Mouse (Mus musculus) testis, postnatal 14 days (tissue): ENCODE results near the gene Aaas.
A peak's percentile ranks its signal among the peaks of the same experiment; 100 is the strongest.
"Not testable (repeated sequence)": the region's sequence is repeated elsewhere in the genome, so short reads cannot be mapped to it uniquely, and the experiment has no call there.

ENCODE experiments used
- DNase-seq: peaks from one replicate; pipeline ENCODE4 v3.0.0; 2021; ENCODE audit warnings: low spot score

Aaas gene

DNA sequence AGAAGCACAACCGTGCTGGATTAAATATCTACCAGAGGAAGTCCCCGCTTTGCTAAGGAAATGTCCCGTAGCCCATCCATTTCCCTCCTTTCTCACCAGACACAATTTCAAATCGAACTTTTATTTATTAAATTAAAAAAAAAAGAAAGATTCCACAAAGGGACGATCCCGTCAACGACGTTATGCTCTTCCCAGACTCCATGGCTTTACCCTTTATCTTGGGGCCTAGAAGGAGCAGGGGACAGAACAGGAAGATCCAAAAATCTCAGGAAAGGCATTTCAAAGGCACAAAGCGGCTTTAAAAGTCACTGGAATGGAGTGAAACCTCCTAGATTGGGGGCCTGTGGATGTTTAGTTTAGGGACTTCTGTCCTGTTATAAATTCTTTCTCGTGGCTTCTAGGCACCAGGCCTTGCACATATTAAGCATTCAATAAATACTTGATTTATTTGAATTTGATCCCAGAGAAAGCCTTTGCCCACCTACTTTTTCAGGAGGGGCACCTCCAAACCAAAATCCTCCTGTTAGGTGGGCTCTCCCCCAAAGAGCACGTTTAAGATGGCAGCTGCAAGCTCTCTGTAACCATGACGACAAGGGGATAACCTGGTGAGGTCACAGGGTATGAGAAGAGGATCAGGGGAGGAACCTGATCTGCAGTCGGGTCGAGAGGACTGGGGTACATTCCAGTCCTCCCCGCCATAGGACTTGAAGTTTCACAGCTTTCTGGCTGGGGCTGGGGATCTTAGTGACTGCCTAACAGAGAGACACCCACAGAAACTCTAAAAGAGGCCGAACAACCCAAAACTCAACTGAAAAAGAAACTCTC is 6.1 kb upstream of the Aaas start:
- no peak for DNase-seq

DNA sequence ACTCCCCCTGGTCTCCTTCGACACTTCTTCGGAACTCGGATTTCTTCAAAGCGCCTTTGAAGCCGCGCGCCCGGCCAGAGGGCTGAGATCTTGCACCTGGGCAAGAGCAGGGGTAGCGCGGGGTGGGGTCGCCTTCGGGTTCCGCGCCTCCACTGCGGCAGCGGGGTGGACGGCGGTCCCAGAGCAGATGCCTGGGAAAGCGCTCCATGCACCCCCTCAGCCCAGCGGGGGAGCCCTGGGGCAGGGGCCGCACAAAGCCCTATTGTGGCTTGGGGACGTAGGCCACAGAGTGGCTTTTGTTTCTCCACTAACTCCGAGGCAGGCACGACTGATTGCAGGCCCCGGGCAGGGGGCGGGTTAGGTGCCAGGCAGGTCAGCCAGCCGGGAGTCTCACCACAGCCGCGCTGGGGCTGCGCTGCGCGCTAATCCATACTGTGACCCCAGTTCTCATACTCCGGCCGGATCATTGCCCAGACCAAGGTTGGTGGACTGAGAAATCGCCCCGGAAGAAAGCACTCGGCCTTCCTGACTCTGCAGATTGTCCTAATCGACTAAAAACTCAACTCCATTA is 5.4 kb upstream of the Aaas start:
- peak; percentile 44 for DNase-seq

DNA sequence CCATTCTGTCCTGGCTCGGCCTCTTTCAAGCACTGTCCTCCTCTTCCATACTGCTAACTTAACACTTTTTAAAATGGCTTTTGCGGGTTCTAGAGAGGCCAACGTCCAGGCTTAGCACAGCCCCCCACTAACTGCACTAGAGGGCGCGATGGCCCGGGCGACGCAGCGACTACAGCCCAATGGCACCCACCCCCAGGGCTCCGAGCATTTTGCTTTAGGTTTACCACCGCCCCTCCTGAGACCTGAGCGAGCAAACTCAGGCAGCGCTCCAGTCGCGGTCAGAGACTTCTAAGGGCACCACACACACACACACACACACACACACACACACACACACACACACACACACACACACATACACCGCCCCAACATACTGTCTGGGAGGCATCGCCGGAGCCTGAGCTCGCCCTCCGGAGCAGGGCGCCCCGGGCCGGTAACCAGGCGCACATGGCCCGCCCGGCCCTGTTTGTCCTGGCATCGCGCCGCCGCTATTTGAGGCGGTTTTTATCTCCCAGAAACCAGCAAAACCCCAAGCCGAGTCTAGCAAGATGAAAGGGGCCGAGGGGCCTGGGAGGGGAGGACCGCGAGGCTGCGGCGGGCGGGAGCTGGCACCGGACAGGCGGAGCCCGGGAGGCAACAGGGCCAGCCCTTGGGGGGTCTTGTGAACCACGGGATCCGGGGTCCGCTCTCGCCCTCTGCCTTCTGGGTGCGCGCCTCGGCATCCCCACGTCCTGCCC is 4.7 kb upstream of the Aaas start:
- peak; percentile 42 for DNase-seq

DNA sequence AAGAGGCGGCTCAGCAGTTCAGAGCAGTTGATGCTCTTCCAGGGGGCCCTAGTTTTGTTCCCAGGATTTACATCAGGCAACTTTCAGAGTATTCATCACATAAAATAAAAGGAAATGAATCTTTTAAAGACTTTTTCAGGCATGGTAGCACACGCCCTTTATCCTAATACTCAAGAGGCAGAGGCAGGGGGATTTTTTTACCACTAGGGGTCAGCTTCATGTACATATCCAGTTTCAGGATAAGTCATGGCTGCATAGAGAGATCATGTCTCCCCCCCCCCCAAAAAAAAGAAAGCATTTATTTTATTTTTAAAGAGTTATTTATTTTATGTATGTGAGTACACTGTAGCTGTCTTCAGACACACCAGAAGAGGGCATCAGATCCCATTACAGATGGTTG is 3.4 kb upstream of the Aaas start:
- no peak for DNase-seq

DNA sequence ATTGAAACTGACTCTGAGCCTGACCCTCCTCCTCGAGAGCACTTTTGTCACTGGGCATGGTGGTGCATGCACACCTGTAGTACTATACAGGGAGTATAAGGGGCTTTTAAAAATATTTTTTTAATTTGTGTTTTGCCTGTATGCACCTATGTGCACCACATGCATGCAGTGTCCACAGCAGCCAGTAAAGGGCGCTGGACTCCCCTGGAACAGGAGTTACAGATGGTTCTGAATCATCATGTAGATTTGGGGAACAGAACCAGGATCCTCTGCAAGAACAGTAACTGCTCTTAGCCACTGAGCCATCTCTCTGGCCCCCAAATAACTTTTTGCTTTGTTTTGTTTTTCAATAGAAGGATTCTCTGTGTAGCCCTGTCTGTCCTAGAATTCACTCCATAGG is 1.6 kb upstream of the Aaas start:
- no peak for DNase-seq

DNA sequence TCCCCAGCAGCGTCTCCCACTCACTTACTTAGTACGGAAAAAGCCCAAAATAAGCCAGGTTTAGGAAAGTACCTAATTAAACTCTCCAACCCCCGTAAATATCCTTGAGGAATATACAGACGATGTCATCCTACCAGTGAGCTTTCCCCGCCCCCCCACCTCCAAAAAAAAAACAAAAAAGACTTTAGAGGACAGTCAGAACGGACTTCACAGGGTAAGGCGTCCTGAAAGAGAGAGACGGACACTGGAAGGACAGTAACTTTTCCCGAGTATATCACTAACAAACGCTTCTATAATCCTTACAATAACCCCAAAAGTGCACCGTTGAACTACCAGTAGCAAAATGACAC is 346 bp upstream of the Aaas start:
- DNase-seq = no peak

DNA sequence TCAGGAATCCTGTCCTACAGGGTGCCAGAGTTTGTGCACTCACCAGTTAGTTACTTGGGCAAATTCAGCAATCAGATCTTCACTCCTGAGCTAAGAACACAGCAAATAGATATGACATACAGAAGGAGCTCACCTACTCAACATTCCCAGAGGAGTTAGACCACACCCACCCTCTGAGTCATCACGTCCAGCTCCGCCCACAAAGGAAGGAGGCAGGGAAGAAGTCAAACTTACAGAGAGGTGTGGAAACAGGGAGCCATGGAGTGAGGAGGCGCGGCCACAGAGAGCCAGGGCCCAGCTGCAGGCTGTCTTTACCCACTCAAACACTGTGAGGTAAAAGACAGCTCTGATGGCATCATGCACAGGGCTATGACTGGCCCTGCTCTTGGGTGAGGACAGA is 4.1 kb downstream of the Aaas start:
- DNase-seq = no peak

DNA sequence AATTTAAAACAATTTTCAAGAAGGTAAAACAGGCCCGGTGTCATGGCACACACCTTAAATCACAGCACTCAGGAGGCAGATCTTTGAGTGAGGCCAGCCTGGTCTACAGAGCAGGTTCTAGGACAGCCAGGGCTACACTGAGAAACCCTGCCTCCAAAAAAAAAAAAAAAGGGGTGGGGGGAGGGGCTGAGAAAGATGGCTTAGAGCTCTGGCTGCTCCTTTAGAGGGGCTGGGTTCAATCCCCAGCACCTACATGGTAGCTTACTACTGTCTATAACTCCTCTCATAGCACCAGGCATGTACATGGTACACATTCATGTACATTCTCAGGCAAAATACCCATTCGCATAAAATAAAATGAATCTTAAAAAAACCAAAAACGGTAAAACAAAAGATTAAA is 6.1 kb downstream of the Aaas start:
- no peak for DNase-seq

DNA sequence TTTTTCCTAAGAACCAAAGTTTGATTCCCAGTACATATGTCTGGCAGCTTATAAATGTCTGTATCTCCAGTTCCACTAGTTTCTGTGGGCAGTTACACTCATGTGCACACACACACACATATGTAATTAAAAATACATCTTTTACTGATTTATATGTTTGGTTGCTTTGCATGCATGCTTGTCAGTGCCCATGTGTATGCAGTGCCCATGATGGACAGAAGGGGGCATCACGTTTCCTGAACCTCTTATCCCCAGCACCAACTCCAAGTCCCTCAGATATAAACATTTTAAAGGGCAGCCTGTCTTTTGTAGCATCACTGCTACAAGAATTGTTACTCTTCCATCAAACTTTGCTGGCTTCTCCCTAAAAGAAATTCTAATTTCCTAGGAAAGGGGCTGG is 9.0 kb downstream of the Aaas start:
- DNase-seq = no peak

DNA sequence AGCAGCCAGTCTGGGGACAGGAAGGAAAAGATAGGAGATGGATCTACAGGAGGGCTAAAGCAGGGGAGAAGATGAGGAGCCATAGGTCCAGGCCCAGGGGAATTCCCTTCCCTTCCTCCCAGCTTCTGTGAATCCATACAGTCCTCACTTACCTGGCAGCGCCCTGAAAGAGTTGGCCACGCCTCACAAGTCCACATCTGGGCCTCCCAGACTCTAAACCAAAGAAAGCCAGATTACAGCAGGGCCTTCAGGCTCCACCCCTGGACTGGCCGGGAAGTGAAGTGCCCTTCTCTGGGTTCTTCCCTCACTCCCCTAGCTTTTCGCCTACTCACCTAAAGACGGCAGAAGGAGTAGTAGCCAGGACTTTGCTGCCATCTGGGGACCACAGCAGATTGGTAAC is 11.0 kb downstream of the Aaas start:
- DNase-seq = no peak

DNA sequence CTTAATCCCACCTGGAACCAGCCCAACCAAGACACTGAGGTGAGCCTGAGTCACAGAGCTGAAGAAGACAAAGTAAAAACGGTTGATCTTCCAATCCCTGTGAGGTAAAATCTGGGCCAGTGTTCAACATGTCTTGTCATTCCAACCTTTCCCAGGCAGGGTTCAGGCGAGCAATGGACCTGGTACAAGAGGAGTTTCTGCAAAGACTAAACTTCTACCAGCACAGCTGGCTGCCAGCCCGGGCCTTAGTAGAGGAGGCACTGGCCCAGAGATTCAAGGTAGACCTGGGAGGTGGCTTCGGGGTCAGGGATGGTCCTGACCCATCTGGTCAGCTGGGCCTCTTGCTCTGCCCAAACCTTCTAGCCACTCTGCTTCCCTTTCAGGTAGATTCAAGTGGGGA is 13.6 kb downstream of the Aaas start:
- DNase-seq = no peak

DNA sequence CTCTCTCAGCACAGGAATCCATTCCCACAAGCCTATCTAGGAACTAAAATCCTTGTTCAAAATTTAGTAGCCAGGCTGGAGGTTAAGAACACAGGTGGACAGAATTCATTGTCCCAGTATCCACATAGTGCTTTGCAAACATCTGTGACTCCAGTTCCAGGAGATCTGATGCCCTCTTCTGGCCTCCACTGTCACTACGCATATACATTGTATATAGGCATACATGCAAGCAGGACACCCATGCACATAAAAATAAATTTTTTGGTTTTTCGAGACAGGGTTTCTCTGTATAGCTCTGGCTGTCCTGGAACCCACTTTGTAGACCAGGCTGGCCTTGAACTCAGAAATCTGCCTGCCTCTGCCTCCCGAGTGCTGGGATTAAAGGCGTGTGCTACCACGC is 14.6 kb downstream of the Aaas start:
- DNase-seq = not testable (repeated sequence)

DNA sequence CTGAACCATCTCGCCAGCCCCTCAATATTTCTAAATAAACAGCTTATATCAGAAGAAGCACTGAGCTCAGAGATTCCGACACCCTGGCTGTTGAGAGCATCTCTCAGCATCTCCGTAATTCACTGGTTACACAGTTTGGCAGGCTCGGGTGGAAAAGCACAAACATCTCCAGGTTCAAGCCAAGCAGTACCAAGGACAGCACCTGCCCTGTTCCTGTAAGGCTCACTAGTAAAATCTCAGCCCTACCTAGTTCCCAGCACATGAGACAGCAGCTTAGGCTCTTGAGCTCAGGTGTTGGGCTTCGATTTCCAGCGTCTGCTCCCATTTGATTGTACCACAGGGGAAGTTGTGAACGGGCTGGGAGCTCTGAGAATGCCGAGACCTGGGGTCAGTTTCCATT is 15.3 kb downstream of the Aaas start:
- no peak for DNase-seq

DNA sequence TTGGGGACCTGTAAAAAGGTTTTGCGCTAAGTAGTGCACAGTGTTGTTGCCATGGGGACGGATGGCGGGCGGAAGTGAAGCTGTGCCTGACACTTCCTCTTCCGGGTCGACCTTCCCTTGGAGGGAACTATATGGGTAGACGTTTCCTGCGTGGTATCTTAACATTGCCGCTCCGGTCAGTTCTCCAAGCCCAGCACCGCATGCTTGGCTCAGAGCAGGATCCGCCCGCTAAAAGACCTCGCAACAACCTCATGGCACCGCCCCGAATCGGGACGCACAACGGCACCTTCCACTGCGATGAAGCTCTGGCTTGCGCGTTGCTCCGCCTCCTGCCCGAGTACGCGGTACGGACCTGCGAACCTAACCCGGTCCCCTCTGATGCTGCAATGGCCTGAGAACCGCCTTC is 19.0 kb downstream of the Aaas start, which contains the start of gene Myg1:
Myg1 (plus strand) TSS at position 100 of the 406 bp plus-strand sequence.
- peak; percentile 83 for DNase-seq

DNA sequence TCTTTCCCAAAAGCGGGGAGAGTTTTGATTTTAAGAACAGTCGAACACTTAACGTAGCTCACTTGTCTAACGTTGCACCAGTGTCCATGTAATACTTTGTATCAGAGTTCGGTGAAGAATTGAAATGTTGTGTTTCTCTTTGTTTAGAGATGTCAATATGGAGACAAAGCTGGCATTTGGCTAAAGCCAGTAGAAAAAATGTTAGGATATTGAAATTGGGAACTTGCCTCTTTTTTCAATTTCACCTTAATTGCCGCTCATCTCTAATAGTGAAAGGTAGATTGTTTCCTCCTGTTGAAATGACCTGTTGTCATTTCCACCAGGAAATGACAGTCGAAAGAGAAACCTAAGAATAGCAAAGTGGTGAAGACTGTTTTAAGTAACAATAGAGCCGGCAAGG is 23.7 kb downstream of the Aaas start:
- DNase-seq = no peak

DNA sequence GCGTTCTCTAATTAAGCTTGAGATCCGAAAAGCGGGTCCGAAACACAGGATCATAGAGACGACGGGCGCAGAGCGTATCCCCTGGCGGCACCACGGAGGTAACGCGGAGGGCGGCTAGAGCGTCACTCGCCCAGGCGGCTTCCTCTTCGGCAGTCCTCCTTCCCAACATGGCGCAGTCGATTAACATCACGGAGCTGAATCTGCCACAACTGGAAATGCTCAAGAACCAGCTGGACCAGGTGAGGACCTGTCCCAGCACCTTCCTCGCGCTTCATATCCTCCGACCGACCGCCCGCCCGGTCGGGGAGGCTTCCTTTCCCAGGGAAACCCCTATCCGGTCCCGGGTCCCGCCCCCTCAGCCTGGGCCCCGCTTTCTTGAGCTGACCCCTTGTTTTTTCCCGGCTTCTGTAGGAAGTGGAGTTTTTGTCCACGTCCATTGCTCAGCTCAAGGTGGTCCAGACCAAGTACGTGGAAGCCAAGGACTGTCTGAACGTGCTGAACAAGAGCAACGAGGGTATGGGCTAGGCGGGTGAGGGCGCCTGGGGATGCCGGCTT is 24.5 kb downstream of the Aaas start, which contains the start of gene Pfdn5:
Pfdn5 (plus strand) TSS at position 95 of the 555 bp plus-strand sequence.
- DNase-seq = peak; percentile 90

DNA sequence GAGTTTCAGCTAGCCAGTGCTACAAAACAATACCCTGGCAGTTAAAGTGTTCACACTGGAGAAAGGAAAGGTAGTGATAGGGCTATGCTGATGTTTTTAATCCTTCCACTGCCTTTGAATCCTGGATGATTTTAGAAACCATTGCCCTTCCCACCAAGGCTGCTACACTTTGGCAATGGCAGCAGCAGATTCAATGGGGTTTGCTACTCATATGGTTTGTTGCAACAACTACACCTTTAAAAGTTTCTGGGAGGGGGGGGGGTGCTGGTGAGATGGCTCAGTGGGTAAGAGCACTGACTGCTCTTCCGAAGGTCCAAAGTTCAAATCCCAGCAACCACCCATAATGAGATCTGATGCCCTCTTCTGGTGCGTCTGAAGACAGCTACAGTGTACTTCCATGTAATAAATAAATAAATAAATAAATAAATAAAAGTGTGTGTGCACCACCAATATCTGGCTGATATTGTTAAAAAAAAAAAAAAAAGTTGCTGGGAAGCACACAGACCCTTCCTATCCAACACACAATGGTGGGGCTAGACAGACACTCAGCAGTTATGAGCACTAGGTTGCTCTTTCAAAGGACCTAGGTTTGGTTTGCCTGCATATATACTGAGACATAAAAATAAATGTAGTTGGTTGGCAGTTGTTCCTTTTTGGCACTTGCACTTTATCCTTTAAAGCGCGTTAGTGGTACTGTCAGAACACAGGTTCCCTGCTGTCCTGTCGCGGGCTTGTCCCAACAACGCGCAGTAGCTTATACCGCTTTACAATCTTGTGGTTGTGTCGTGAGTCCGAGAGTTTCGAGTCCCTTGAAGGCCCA is 25.7 kb downstream of the Aaas start:
- DNase-seq = no peak

DNA sequence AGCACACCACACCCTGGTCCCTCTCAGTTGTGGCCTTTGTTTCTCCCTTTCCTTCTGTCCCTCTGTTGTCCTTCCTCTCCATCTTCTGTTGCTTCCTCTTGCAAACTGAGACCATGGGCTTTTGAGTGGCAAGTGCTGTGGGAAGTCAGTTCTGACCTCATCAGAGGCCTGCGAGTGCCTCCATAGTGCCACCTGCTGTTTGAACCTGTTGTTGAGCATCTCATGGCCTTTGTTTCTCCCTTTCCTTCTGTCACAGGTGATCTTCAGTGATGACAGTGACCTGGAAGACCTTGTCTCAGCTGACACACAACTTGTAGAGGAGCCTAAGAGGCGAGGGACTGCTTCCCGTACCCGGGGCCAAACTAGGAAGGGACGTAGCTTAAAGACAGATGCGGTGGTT is 34.3 kb downstream of the Aaas start:
- DNase-seq = no peak

DNA sequence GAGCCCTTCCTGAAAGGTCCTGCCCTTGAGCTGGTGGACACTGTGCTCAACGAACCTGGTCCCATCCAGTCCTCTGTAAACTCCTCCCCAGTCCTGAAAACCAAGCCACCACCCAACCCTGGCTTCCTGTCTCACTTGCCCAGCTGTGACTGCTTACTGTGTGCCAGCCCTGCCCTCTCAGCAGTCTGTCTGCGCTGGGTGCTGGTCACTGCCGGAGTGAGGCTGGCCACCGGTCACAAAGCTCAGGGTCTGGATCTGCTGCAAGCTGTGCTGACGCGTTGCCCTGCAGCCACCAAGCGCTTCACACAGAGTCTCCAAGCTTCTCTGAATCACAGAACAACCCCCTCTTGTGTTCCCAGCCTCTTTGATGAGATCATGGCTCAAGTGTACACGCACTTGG is 35.3 kb downstream of the Aaas start:
- no peak for DNase-seq

DNA sequence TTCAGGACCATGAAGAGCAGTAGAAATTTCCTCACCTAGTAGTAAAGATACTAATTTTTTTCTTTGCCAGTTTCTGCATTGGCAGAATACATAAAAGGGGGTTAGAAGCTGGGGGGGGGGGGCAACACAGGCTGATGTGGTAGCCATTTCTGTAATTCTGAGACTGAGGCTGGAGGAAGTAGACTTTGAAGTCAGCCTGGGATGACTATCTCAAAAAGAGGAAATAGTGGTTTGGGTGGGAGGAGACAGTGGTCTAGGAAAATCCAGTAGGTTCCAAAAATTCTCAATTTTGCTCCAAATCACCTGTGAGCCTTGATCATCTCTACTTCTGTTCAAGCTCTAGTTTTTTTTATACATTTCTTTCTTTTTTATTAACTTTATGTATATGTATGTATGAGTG is 39.1 kb downstream of the Aaas start:
- no peak for DNase-seq

DNA sequence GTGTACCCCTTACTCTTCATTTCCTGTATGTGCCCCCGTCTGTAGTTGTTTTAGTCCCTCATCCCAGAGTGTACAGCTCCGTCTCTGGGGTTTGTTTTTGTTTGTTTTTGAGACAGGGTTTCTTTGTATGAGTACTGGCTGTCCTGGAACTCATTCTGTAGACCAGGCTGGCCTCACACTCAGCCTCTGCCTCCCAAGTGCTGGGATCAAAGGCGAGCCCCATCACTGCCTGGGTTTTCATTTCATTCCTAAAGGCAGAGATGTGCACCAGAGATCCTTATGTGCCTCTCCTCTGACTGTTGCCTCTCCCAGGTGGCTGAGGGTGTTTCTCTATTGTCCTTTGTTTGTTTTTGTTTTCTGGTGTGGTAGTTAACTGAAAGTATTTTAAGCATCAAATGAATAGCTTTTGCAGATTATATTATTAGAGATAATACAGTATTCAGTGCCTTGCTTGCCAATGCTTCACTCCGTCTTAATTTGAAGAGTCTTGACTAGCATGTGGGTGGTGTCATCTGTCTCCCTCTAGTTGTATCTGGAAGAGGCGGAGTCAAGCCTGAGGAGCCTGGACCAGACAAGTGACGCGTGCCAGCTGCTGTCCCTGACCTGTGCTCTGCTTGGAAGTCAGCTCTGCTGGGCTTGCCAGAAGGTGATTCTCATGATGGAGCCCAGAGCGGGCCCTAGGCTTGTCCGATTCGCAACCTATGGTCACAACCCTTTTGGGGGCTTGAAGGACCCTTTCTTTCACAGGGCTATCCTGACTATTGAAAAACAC is 40.3 kb downstream of the Aaas start:
- DNase-seq = peak; percentile 57
